Mouse (Mus musculus) neural tube, embryonic 11.5 days (tissue): ENCODE data around the gene Eed. TPM values are rescaled to one million over a fixed set of nuclear protein-coding genes. Genes with fewer than 3 reads are reported as not detected.

ENCODE experiments used
- ATAC-seq: fragments of 200-750 bp; cut with Nextera tagmentation; 2 replicates; pipeline ENCODE4 v1.8.0; 2017; ENCODE audit warnings: moderate number of reproducible peaks, mild to moderate bottlenecking, moderate TSS enrichment, moderate library complexity; ENCODE audit not compliant: insufficient read depth, low FRiP score, low TSS enrichment
- DNase-seq: peaks from one replicate; pipeline ENCODE4 v3.0.0-alpha.2; 2015; ENCODE audit warnings: low spot score
- H3K27ac ChIP-seq: fragments of 300-500 bp; sonication (generic); 2 replicates; pipeline ENCODE4 v1.5.1; 2014; ENCODE audit warnings: low read depth, mild to moderate bottlenecking, low read length
- H3K27me3 ChIP-seq: fragments of 300-500 bp; sonication (generic); 2 replicates; pipeline ENCODE4 v1.6.1; 2014; ENCODE audit warnings: mild to moderate bottlenecking, low read length, mixed read lengths; ENCODE audit not compliant: control insufficient read depth, insufficient read depth
- H3K36me3 ChIP-seq: fragments of 300-500 bp; sonication (generic); 2 replicates; pipeline ENCODE4 v1.6.1; 2014; ENCODE audit warnings: mild to moderate bottlenecking, low read length, moderate library complexity, mixed read lengths; ENCODE audit not compliant: control insufficient read depth, insufficient read depth
- H3K4me1 ChIP-seq: fragments of 300-500 bp; sonication (generic); 2 replicates; pipeline ENCODE4 v1.6.1; 2014; ENCODE audit warnings: low read length, mixed read lengths; ENCODE audit not compliant: control insufficient read depth, insufficient read depth
- H3K4me2 ChIP-seq: fragments of 300-500 bp; sonication (generic); 2 replicates; pipeline ENCODE4 v1.6.1; 2014; ENCODE audit warnings: low read depth, mild to moderate bottlenecking, moderate library complexity
- H3K4me3 ChIP-seq: fragments of 300-500 bp; sonication (generic); 2 replicates; pipeline ENCODE4 v1.5.1; 2014; ENCODE audit warnings: low read depth, low read length
- H3K9ac ChIP-seq: fragments of 300-500 bp; sonication (generic); 2 replicates; pipeline ENCODE4 v1.6.1; 2014; ENCODE audit warnings: mild to moderate bottlenecking, low read length
- H3K9me3 ChIP-seq: fragments of 300-500 bp; sonication (generic); 2 replicates; pipeline ENCODE4 v1.6.1; 2016; ENCODE audit warnings: low read length; ENCODE audit not compliant: control insufficient read depth
- WGBS: fragments of 180-500 bp; shearing (Covaris S2); extraction: QIAGEN DNeasy Blood & Tissue Kit; methylation state at CpG from one replicate; pipeline ENCODE4 v1.1.7; 2014; 5-methylcytosine and 5-hydroxymethylcytosine counted together
- polyA plus RNA-seq: library from polyadenylated mRNA; unstranded; fragments of >200 nt; fragmentation: Nextera tagmentation; extraction: Ambion mirVana; gene quantifications from 2 replicates; pipeline ENCODE4 v1.2.1, GENCODE M21; 2014

Eed gene
- polyA plus RNA-seq, 1 experiment from 2014 or later = 76.5 TPM

GRCm38 (mm10) chr7:89967235-89967634, 13.5 kb downstream of the Eed start:
- no peak overlapping the region for H3K9ac ChIP-seq
- 94% methylated on average over 2 of the region's 2 CpGs for WGBS
- H3K27ac ChIP-seq = no peak overlapping the region
- no peaks in the 10 kb centered on the region for H3K27me3 ChIP-seq
- DNase-seq (no peak), ATAC-seq (no peak)
- no peak overlapping the region for H3K4me2 ChIP-seq
- no peaks in the 10 kb centered on the region for H3K9me3 ChIP-seq
- no peaks in the 10 kb centered on the region for H3K4me1 ChIP-seq
- peaks cover 6% of the 10 kb centered on the region; the same call in 1 of the 2 replicates for H3K36me3 ChIP-seq
- no peak overlapping the region for H3K4me3 ChIP-seq

- H3K4me1 ChIP-seq = no peaks in the 10 kb centered on the region
- WGBS = 94% methylated on average over 1 of the region's 1 CpGs
Observed at GRCm38 (mm10) chr7:89966771-89967170, 14.0 kb downstream of the Eed start.

GRCm38 (mm10) chr7:89963135-89963534, 17.6 kb downstream of the Eed start:
- Histone ChIP-seq H3K9ac (no peak overlapping the region), H3K4me1 (no peaks in the 10 kb centered on the region), H3K4me3 (no peak overlapping the region), H3K9me3 (no peaks in the 10 kb centered on the region), H3K27ac (no peak overlapping the region), H3K27me3 (no peaks in the 10 kb centered on the region), H3K36me3 (peaks cover 3% of the 10 kb centered on the region; the same call in 1 of the 2 replicates), H3K4me2 (no peak overlapping the region)
- DNase-seq (no peak), ATAC-seq (no peak)

More at GRCm38 (mm10) chr7:89966771-89967170, 14.0 kb downstream of the Eed start:
- no peak overlapping the region for H3K9ac ChIP-seq
- DNase-seq = no peak
- peaks cover 6% of the 10 kb centered on the region; the same call in 1 of the 2 replicates for H3K36me3 ChIP-seq
- no peak overlapping the region for H3K27ac ChIP-seq
- H3K9me3 ChIP-seq = no peaks in the 10 kb centered on the region
- H3K4me2 ChIP-seq = no peak overlapping the region
- no peak for ATAC-seq
- no peaks in the 10 kb centered on the region for H3K27me3 ChIP-seq
- no peak overlapping the region for H3K4me3 ChIP-seq

- 53% methylated on average over 5 of the region's 5 CpGs for WGBS
- no peak overlapping the region for H3K4me2 ChIP-seq
- no peak overlapping the region for H3K9ac ChIP-seq
- H3K27ac ChIP-seq = no peak overlapping the region
- no peaks in the 10 kb centered on the region for H3K9me3 ChIP-seq
- ATAC-seq (no peak), DNase-seq (no peak)
- H3K4me1 ChIP-seq = no peaks in the 10 kb centered on the region
- H3K27me3 ChIP-seq = no peaks in the 10 kb centered on the region
- no peak overlapping the region for H3K4me3 ChIP-seq
- peaks cover 2% of the 10 kb centered on the region; the same call in 1 of the 2 replicates for H3K36me3 ChIP-seq
Observed at GRCm38 (mm10) chr7:89957300-89957699, 23.5 kb downstream of the Eed start.

DNA sequence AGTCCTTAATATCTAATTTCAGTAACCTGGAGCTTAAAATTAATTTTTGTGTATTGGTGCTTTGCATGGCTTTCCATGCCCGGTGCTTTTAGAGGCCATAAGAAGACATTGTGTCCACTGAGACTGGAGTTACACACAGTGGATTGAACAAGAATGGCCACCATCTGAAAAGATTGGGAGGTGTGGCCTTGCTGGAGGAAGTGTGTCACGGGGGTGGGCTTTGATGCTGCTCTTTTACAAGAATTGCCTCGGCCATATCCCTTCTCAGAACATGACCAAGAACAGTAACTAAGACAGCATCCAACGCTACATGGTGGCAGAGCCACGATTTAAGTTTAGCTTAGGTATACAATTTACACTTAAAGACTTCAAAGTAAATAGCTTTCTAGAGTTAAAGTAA, 26.5 kb downstream of the Eed start:
- Histone ChIP-seq H3K27ac (no peak overlapping the region), H3K4me3 (no peak overlapping the region), H3K27me3 (no peaks in the 10 kb centered on the region), H3K9me3 (no peaks in the 10 kb centered on the region), H3K4me2 (no peak overlapping the region), H3K36me3 (peaks cover 2% of the 10 kb centered on the region; the same call in 1 of the 2 replicates), H3K4me1 (no peaks in the 10 kb centered on the region), H3K9ac (no peak overlapping the region)
- ATAC-seq (no peak), DNase-seq (no peak)
- 94% methylated on average over 5 of the region's 5 CpGs for WGBS

DNA sequence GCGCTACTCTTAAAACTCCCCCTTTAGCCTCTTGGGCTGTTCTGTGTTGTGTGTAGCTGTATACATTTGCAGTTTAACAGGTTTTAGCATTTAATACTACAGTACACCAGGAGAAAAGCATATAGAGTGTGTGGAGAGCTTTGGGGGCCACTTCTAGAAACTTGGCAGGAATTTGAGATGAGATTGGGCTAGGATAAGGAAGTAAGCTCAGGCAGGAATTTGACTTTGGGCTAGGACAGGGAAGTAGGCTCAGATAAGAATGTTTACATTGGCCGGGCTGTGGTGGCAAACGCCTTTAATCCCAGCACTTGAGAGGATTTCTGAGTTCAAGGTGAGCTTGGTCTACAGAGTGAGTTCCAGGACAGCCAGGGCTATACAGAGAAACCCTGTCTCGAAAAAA, 31.4 kb downstream of the Eed start:
- WGBS = 82% methylated on average over 4 of the region's 4 CpGs
- ATAC-seq = no peak
- no peak for DNase-seq

GRCm38 (mm10) chr7:89948026-89948425, 32.8 kb downstream of the Eed start:
- no peak for ATAC-seq
- Histone ChIP-seq H3K27ac (no peak overlapping the region), H3K9me3 (no peaks in the 10 kb centered on the region), H3K4me2 (no peak overlapping the region), H3K36me3 (no peaks in the 10 kb centered on the region), H3K4me3 (no peak overlapping the region), H3K4me1 (no peaks in the 10 kb centered on the region), H3K9ac (no peak overlapping the region), H3K27me3 (no peaks in the 10 kb centered on the region)
- 95% methylated on average over 7 of the region's 7 CpGs for WGBS
- DNase-seq = no peak

More for the DNA sequence above, 31.4 kb downstream of the Eed start:
- Histone ChIP-seq H3K4me1 (no peaks in the 10 kb centered on the region), H3K9ac (no peak overlapping the region), H3K4me2 (no peak overlapping the region), H3K9me3 (no peaks in the 10 kb centered on the region), H3K27ac (no peak overlapping the region), H3K36me3 (no peaks in the 10 kb centered on the region), H3K27me3 (no peaks in the 10 kb centered on the region), H3K4me3 (no peak overlapping the region)

DNA sequence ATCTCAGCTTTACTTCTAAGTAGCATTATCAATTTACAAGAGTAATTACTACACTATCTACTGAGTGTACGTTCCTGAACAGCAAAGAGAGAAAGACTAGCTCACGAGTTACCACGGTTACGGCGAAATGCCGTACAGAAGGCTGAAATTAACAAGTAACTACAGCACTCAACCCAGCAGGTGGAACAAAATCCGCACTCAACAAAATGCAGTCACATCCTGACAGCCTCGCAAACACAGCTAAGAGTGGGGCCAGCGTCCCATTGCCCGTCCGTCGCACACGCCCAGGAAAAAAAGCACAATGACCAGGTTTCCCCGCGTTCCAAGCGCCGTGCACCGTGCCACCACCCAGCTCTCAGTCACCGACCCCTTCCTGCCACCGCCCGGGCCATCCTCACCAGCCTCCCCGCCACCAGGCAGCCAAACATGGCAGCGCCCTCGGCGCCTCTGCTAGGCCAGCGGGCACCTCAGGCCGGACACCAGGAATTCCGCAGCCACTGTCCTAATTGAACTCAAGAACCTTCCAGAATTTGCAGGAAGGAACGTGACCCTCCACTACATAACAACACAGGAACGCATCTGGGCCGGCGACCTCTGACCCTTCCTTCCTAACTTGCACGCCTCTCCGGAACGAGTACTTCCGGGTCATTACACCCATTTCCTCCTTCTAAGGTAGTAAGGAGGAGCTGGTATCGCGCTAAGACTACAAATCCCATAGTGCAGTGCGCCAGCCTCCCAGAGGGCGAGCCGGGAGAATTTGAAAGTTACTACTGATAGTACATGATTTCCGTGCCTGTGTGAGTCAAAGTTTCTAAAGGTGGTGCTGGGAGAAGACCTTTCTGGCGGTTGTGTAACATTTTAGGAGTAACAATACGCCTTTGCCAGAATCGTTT, 40.0 kb downstream of the Eed start, which contains the start of gene Hikeshi:
Gene Hikeshi (minus strand): TSS at position 634 of the 893 bp plus-strand sequence.
- Histone ChIP-seq H3K36me3 (no peaks in the 10 kb centered on the region), H3K27ac (0 out of 2 replicates have a peak within 1 kb of the TSS, but pooled peaks have one; percentile 14), H3K27me3 (no peaks in the 10 kb centered on the region), H3K9me3 (no peaks in the 10 kb centered on the region), H3K4me2 (peak within 1 kb of the TSS; percentile 60), H3K9ac (peak within 1 kb of the TSS; percentile 63), H3K4me3 (peak within 1 kb of the TSS; percentile 71), H3K4me1 (peaks cover 5% of the 10 kb centered on the region)
- under 1% methylated on average over 45 of the region's 45 CpGs for WGBS
- peak; percentile 92 for DNase-seq
- peak; percentile 99 for ATAC-seq
